Mouse (Mus musculus) C3H10T1/2 (cell line): Measurements from ENCODE around the gene Rnf114. TPM values are rescaled to one million over a fixed set of nuclear protein-coding genes. Genes with fewer than 3 reads are reported as not detected.

Source experiments
- polyA plus RNA-seq, 2 experiments: library from polyadenylated mRNA; unstranded; fragments of >200 nt; fragmentation: generic; extraction: Trizol; gene quantifications; one replicate each; pipeline ENCODE4 v1.2.1; 2012; ENCODE audit warnings: missing spikeins in 2 of 2

Rnf114 gene
- polyA plus RNA-seq = 10 to 100 TPM; 16.6 to 52.2 TPM

DNA sequence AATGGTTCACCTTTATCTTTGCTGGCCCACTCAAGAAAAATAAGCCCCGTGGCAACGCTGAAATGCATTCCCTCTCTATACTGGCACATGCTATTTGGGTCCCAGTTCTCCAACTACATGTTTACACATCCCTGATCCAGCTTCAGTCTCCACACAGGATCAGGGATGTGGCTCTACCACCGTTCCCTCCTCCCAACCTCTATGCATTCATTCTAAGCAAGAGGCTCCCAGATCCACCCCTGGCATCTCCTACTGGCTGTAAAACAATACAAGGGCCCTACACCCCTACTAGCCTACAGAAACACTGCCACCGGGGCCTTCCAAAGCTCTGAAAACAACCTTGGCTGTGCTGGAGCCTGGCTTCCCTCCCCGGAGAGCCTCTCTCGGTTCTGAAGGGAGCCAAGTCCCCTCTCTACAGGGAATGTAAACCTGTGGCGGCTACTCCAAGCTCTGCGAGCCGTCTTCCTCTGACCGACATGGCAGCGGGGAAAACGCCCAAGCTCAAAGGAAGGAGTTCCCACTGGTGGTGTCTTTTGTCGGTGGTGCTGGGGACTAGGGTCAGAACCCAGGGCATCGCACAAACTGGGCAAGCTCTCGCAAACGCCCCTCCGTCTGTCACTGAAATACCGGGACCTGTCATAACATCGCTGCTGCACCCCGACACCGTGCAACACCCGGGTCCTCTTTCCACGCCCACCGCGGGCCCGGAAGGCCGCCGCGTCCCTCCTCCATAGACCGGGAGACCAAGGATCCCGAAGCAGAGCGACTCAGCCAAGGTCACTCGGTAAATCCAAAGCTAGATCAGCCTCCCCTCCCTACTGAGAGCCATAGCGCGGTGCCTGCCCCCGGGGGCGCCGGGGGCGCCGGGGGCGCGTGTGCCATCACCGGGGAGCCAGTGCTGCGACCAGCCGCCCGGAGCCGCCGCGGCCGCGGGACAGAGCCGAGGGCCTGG, at the start of gene Rnf114:
Rnf114 (plus strand) TSS at position 889 of the 952 bp plus-strand sequence.

DNA sequence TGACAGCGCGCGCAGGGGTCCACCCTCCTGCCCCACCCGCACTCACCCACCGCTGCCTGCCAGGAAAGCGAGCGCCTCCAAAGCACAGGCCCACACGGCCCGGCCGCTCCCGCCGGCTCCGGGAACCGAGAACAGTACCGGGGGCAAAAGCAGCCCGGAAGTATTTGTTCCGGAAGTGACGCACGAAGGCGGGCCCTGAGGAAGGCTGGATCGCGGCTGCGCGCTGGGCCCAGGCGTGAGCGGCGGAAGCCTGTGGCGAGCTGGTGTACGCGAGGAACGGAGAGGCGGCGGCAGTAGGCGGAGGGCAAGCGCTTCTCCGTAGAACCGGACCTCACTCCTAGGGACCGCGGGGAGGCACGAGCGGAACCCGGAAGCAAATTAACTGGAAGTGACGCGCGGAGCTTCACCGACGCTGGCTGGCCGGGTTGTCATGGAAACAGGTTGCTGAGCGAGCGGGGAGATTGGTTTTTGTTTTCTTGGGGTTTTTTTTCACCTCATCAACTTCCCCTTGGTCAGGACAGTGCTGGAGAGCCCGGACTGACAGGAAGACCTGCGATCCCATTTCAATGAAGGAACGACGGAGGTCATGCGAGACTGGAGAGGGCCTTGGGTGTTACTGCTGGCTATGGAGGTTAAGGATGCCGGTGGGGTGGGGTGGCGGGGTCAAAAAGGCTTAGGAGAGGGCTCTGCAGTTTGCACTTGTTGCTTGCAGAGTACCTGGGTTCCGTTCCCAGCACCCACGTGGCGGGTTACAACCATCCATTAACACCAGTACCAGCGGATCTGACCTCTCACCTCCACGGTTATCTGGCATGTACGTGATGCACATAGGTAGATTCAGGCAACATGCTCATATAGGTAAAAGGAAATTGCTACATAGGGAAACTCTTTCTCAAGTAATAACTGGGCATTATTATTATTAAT, 530 bp downstream of the Rnf114 start, which contains the start of gene Spata2:
Spata2 (minus strand) TSS at position 175 of the 924 bp plus-strand sequence.

DNA sequence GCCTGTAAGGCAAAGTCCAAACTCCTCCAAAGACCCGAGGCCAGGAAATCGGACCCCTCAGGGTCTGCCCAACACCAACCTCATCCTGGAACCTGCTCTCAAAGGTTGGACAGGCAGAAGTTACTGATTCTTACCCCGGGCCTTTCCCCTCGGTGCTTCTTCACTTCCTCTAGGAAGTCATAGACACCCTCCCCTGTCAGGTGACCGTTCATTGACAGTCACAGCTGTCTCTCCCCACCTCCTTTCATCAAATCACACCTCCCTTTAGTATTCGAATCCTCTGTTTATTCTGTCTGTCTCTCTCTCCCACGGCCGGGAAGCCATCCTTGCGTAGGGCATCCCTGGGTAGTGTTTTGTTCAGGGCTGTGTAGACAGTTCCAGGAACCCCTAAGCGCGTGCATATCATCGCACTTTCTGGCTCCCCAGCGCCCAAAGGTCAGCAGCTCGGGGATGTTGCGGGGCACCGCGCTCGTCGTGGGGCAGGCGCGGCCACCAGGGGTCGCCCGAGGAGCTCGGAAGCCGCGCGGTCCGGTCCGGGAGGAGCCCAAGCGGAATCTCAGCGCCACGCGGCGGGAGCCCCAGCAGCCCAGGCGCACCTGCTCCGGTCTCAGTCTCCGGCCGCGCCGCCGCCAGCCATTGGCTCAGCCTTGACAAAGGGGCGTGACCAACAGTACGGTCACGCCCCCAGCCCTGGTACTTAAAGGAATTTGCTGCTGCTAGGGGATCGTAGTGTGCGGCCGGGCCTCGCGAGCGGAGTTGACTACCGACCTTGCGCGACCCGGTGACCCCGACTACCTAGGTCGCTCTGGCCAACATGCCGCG, 45.2 kb downstream of the Rnf114 start, which contains the start of gene Snai1:
Snai1 (plus strand) TSS at position 720 of the 822 bp plus-strand sequence.

Other genes starting within 250 kb of the Rnf114 start
- gene B4galt5, start 143.5 kb upstream of the Rnf114 start, polyA plus RNA-seq = 10 to 100 TPM in 1 of 2 experiments, 1 to 10 TPM in 1; 2.3 to 20.8 TPM
- 10 to 100 TPM in 1 of 2 experiments, 1 to 10 TPM in 1; 5.5 to 19.1 TPM for gene Slc9a8, start 70.9 kb upstream of the Rnf114 start, polyA plus RNA-seq
- 10 to 100 TPM in 1 of 2 experiments, 1 to 10 TPM in 1; 2.7 to 13.8 TPM for gene Spata2, start 242 bp downstream of the Rnf114 start, polyA plus RNA-seq
- 100 to 1,000 TPM in 1 of 2 experiments, 10 to 100 TPM in 1; 40.9 to 136 TPM for gene Snai1, start 45.5 kb downstream of the Rnf114 start, polyA plus RNA-seq
- gene Ube2v1, start 139.4 kb downstream of the Rnf114 start, polyA plus RNA-seq = 100 to 1,000 TPM; 231 TPM
- under 1 TPM in 1 of 2 experiments, not detected in 1; 0.91 TPM for gene Gm20431, start 168.9 kb downstream of the Rnf114 start, polyA plus RNA-seq
- 10 to 100 TPM; 13.9 to 44.9 TPM for gene Cebpb, start 196.3 kb downstream of the Rnf114 start, polyA plus RNA-seq
- 10 to 100 TPM; 24.7 to 60.0 TPM for gene Tmem189, start 197.2 kb downstream of the Rnf114 start, polyA plus RNA-seq